ENCODE assay signal across 29 mouse cellular contexts in the genomic region with DNA sequence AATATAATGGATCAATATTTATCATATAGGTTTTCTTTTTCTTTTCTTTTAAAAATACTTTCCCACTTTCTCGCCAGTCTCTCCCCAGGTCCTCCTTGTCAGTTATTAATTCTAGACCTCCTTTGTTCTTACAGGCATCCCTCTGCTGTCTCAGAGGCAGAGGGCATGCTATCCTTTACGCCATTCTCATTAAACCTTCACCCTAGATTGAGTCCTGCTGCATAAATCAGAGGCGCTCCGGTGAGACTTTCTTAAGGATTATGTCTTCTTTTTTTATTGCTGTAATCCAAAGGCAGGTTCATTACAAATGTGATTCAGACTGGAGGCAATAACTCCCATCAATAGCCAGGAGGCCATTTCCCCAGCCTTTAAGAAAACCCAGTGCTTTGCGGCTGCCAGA.
DNase-seq lines count a peak whose midpoint lies in the region; ATAC-seq and TF ChIP-seq lines count a peak whose summit lies in the region.
"Had no signal": no experiment of that assay in that cellular context is flagged by ENCODE, and none has a peak within 500 bp of the region (broad histone marks: within the 10 kb centered on the region; RNA-seq: fewer than 3 reads in every experiment).

No protein-coding gene starts in this region.

- H3K4me3 ChIP-seq in forebrain, embryonic 11.5 days (ENCODE audit: low read depth, low read length), result no peak overlapping the region
- no peak overlapping the region for H3K4me3 ChIP-seq in forebrain, postnatal 0 days (ENCODE audit: low read depth, low read length)
- H3K4me3 ChIP-seq in midbrain, embryonic 10.5 days, result no peak overlapping the region
- no peak overlapping the region for H3K4me3 ChIP-seq in midbrain, embryonic 14.5 days (replicated peaks; ENCODE audit: low read depth, low read length)
- H3K4me3 ChIP-seq: embryonic facial prominence, embryonic 10.5 days; embryonic facial prominence, embryonic 15.5 days; heart, embryonic 10.5 days; heart, embryonic 15.5 days; hindbrain, embryonic 12.5 days; layer of hippocampus, adult 2 months; limb, embryonic 13.5 days; lung, embryonic 15.5 days; neural tube, embryonic 12.5 days; stomach, embryonic 15.5 days had no signal

- no peak for TF ChIP-seq CTCF in forebrain, postnatal 0 days (IDR thresholded peaks at IDR 0.05; ENCODE audit: low read depth)

- 0 out of 2 replicates have a peak overlapping the region, but pooled peaks have one; percentile 11 for H3K4me2 ChIP-seq in forebrain, embryonic 11.5 days (ENCODE audit: low read depth, low read length, severe bottlenecking)
- H3K4me2 ChIP-seq in forebrain, postnatal 0 days (ENCODE audit: low read depth), result no peak overlapping the region
- H3K4me2 ChIP-seq in midbrain, embryonic 14.5 days (ENCODE audit: low read length), result no peak overlapping the region
- H3K4me2 ChIP-seq: embryonic facial prominence, embryonic 15.5 days; heart, embryonic 15.5 days; hindbrain, embryonic 12.5 days; limb, embryonic 13.5 days; liver, embryonic 11.5 days; lung, embryonic 15.5 days; neural tube, embryonic 12.5 days; stomach, embryonic 15.5 days had no signal

- peak; percentile 31; the same call in 1 of the 2 replicates for ATAC-seq in forebrain, embryonic 11.5 days (replicated peaks; ENCODE audit: low FRiP score)
- no peak for ATAC-seq in forebrain, postnatal 0 days
- no peak for ATAC-seq in midbrain, embryonic 14.5 days (ENCODE audit: low FRiP score, low TSS enrichment)
- ATAC-seq: inflammation-experienced regulatory T-cells, adult 6 months; Patski had no signal

- H3K9ac ChIP-seq in forebrain, embryonic 11.5 days (ENCODE audit: low read length), result no peak overlapping the region
- H3K9ac ChIP-seq in forebrain, postnatal 0 days, result no peak overlapping the region
- no peak overlapping the region for H3K9ac ChIP-seq in midbrain, embryonic 14.5 days (replicated peaks; ENCODE audit: low read length)
- H3K9ac ChIP-seq: embryonic facial prominence, embryonic 15.5 days; heart, embryonic 15.5 days; hindbrain, embryonic 12.5 days; limb, embryonic 13.5 days; lung, embryonic 15.5 days; neural tube, embryonic 12.5 days; stomach, embryonic 15.5 days had no signal

- peaks cover 7% of the 10 kb centered on the region; the same call in 1 of the 2 replicates for H3K27me3 ChIP-seq in forebrain, embryonic 11.5 days (ENCODE audit: control insufficient read depth, insufficient read depth, low read length)
- H3K27me3 ChIP-seq in forebrain, postnatal 0 days (ENCODE audit: insufficient read depth, low read length), result no peaks in the 10 kb centered on the region
- H3K27me3 ChIP-seq in midbrain, embryonic 10.5 days (ENCODE audit: low read depth, poor library complexity, severe bottlenecking), result peaks cover 7% of the 10 kb centered on the region; the same call in 1 of the 2 replicates
- H3K27me3 ChIP-seq in midbrain, embryonic 14.5 days (ENCODE audit: control insufficient read depth, insufficient read depth, low read length), result no peaks in the 10 kb centered on the region
- H3K27me3 ChIP-seq: embryonic facial prominence, embryonic 15.5 days; heart, embryonic 15.5 days; hindbrain, embryonic 12.5 days; limb, embryonic 13.5 days; lung, embryonic 15.5 days; neural tube, embryonic 12.5 days; Patski; stomach, embryonic 15.5 days had no signal

- no peaks in the 10 kb centered on the region for H3K36me3 ChIP-seq in forebrain, embryonic 11.5 days (ENCODE audit: control insufficient read depth, insufficient read depth, low read length)
- no peaks in the 10 kb centered on the region for H3K36me3 ChIP-seq in forebrain, postnatal 0 days (ENCODE audit: insufficient read depth)
- no peaks in the 10 kb centered on the region for H3K36me3 ChIP-seq in midbrain, embryonic 10.5 days
- H3K36me3 ChIP-seq in midbrain, embryonic 14.5 days (ENCODE audit: control insufficient read depth, insufficient read depth, low read length), result no peaks in the 10 kb centered on the region
- H3K36me3 ChIP-seq: embryonic facial prominence, embryonic 10.5 days; embryonic facial prominence, embryonic 15.5 days; heart, embryonic 10.5 days; heart, embryonic 15.5 days; hindbrain, embryonic 12.5 days; limb, embryonic 13.5 days; lung, embryonic 15.5 days; neural tube, embryonic 12.5 days; stomach, embryonic 15.5 days had no signal

- 25% methylated on average over 5 of the region's 5 CpGs for WGBS in forebrain, embryonic 11.5 days
- WGBS in forebrain, postnatal 0 days, result 22% methylated on average over 5 of the region's 5 CpGs
- 58% methylated on average over 5 of the region's 5 CpGs for WGBS in midbrain, embryonic 10.5 days
- 18% methylated on average over 5 of the region's 5 CpGs for WGBS in midbrain, embryonic 14.5 days

- DNase-seq in forebrain, embryonic 11.5 days (ENCODE audit: low spot score), result no peak
- DNase-seq in forebrain, postnatal 0 days, result no peak
- DNase-seq in midbrain, embryonic 10.5 days (ENCODE audit: low spot score), result no peak
- no peak for DNase-seq in midbrain, embryonic 14.5 days
- peak; percentile 39 for DNase-seq in retina, postnatal 1 day
- no peak for DNase-seq in retina, embryonic 14.5 days (ENCODE audit: low spot score)
- no peak for DNase-seq in thymus, postnatal 14 days
- no peak for DNase-seq in thymus, postnatal 36 days
- DNase-seq: adrenal gland, postnatal 14 days; cerebellum, adult 18-20 months; cerebellum, postnatal 10 days; gastrocnemius, postnatal 25 days; heart, adult 11 months; kidney, adult 11 months; kidney, postnatal 25 days; right cerebral cortex, postnatal 25 days had no signal

- H3K27ac ChIP-seq in forebrain, embryonic 11.5 days (ENCODE audit: low read depth, low read length), result no peak overlapping the region
- no peak overlapping the region for H3K27ac ChIP-seq in forebrain, postnatal 0 days (ENCODE audit: low read depth, low read length)
- peak overlapping the region; percentile 68 for H3K27ac ChIP-seq in midbrain, embryonic 10.5 days (replicated peaks)
- no peak overlapping the region; the same call in 1 of the 2 replicates for H3K27ac ChIP-seq in midbrain, embryonic 14.5 days (replicated peaks; ENCODE audit: low read depth, low read length)
- H3K27ac ChIP-seq: embryonic facial prominence, embryonic 10.5 days; embryonic facial prominence, embryonic 15.5 days; heart, embryonic 10.5 days; heart, embryonic 15.5 days; hindbrain, embryonic 12.5 days; layer of hippocampus, adult 2 months; limb, embryonic 13.5 days; lung, embryonic 15.5 days; neural tube, embryonic 12.5 days; stomach, embryonic 15.5 days had no signal

- no peaks in the 10 kb centered on the region for H3K9me3 ChIP-seq in forebrain, embryonic 11.5 days (ENCODE audit: control insufficient read depth, low read length)
- no peaks in the 10 kb centered on the region for H3K9me3 ChIP-seq in forebrain, postnatal 0 days (ENCODE audit: low read length)
- no peaks in the 10 kb centered on the region for H3K9me3 ChIP-seq in midbrain, embryonic 10.5 days (replicated peaks)
- H3K9me3 ChIP-seq in midbrain, embryonic 14.5 days (ENCODE audit: control insufficient read depth, low read length), result no peaks in the 10 kb centered on the region
- H3K9me3 ChIP-seq: embryonic facial prominence, embryonic 10.5 days; embryonic facial prominence, embryonic 15.5 days; heart, embryonic 10.5 days; heart, embryonic 15.5 days; hindbrain, embryonic 12.5 days; limb, embryonic 13.5 days; lung, embryonic 15.5 days; neural tube, embryonic 12.5 days; stomach, embryonic 15.5 days had no signal

- H3K4me1 ChIP-seq in forebrain, embryonic 11.5 days (replicated peaks; ENCODE audit: control insufficient read depth, insufficient read depth, low read length), result peaks cover 8% of the 10 kb centered on the region
- peaks cover 16% of the 10 kb centered on the region for H3K4me1 ChIP-seq in forebrain, postnatal 0 days (ENCODE audit: insufficient read depth)
- H3K4me1 ChIP-seq in midbrain, embryonic 10.5 days, result peaks cover 44% of the 10 kb centered on the region
- H3K4me1 ChIP-seq in midbrain, embryonic 14.5 days (ENCODE audit: control insufficient read depth, insufficient read depth, low read length), result peaks cover 12% of the 10 kb centered on the region
- H3K4me1 ChIP-seq: heart, embryonic 10.5 days; heart, embryonic 15.5 days; lung, embryonic 15.5 days; stomach, embryonic 15.5 days had no signal
